Mouse (Mus musculus): ENCODE measurements around the gene Iqch.
A peak's percentile ranks its signal among the peaks of the same experiment; 100 is the strongest.

Gene Iqch

GRCm38 (mm10) chr9:63602043-63602939 is at the start of gene Iqch, which contains the start of gene Aagab:
TSS of gene Iqch (minus strand) at chr9:63602493.
TSS of gene Aagab (plus strand) at chr9:63602660.
- DNase-seq (ENCODE audit: low spot score): peak; percentile 93

GRCm38 (mm10) chr9:63651594-63651993 is 49.3 kb upstream of the Iqch start:
- no peak for DNase-seq (ENCODE audit: low spot score)

GRCm38 (mm10) chr9:63650905-63651304 is 48.6 kb upstream of the Iqch start:
- DNase-seq (ENCODE audit: low spot score): no peak

GRCm38 (mm10) chr9:63649841-63650545 is 47.7 kb upstream of the Iqch start:
- DNase-seq (ENCODE audit: low spot score): no peak

GRCm38 (mm10) chr9:63648520-63648918 is 46.2 kb upstream of the Iqch start:
- no peak for DNase-seq (ENCODE audit: low spot score)

DNA sequence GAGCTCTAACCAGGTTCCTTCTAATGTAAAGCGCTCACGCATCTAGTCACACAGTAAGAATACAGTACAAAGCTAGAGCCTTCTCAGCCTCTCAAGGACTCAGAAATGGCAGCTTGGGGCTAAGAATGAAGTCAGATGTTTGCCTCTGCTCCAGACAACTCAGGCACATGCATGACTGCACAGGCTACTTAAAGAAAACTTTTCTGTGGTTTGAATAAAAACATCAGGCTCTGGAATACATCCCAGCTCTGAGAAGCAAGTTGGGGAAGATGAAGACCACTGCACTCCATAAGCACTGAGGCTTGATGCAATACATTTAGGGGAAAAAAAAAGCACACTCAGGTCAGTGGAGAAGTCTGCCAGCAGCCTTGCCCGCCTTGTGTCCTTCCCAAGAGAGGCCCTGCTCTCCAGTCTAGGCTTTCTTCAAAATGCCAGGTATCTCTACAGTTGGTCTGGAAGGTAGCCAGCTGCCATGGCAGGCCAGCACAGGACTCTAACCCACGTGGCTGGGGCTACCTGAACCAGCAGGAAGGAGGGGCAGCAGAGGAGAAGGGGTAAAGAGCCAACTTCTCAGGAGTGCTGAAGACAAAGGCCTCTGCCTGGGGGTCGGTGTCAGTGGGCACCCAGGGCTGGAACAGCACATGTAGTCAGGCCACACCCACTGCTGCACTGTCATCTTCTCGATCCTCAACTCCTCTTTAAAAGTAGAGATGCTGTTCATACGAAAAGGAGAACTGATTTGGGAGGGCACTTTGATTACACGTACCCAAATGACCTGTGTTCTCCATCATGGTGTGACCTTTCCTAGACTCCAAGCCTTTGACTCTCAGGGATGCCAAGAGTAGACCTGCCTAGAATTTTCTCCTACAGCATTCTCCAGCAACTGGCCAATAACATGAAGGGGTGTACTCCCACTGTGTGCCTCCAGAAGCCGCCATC is 45.6 kb upstream of the Iqch start:
- no peak for DNase-seq (ENCODE audit: low spot score)

DNA sequence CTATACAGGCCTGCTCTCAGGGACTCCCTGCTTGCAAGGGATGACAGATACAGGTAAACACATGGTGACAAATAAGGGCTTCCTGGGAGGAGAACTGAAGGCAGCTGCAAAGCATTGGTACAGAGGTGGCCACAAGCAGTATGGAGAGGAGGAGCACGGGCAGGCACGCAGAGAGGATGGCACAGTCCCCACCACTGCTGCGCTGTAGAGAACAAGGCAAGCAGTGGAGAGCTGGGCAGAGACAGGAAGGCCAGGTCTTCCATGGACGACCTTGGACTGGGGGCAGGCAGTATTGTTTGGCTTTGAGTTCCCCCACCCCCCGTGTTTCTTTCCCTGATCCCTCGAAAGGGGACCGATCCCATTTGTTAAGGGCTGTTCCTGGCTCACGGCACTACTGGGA is 42.8 kb upstream of the Iqch start:
- no peak for DNase-seq (ENCODE audit: low spot score)

DNA sequence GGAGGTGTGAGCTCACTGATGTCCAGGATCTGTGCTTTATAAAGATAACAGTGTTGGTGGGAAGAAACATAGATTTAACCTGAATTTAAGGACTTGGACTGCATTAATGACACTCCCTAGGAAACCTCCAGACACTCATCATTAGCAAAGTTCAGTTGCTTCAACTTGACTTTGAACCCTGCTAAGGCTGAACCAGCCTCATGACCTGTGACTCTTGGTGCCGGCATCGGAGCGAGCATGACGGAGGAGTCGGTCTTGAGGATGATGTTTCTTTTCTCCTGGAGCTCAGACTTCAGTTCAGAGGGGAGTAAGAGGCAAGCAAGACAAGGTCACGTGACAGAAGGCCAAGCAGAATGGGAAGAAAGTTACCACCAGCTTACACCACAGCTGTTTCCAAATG is 41.7 kb upstream of the Iqch start:
- no peak for DNase-seq (ENCODE audit: low spot score)

DNA sequence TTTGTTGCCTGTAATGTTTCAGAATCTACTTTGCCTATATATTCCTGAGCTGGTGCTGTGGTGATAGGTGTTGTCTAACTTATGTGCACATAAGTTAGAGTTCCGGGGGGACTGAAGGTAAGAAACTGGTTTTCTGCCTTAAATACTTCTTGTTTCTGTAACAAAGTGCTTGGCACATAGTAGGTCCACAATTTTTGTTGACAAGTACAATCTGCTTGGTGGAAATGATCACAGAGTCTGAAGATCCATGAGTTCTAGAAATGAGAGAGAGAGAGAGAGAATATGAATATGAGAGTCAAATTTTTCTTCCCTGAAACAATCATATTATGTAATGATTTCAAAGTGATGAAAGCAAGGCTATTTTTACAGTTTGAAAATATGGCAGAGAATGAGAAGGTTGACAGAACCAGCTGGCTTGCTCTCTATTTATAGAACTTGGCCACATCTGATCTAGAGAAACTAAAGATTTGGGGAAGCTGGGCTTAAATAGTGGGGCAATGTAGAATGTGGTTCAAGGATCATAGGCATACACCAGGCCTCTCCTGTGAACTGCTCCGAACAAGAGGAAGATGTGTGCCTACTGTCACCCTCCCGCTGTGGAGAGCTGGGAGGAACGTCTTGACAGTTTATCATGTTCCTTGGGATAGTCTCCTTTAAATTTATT is 39.8 kb upstream of the Iqch start:
- no peak for DNase-seq (ENCODE audit: low spot score)

DNA sequence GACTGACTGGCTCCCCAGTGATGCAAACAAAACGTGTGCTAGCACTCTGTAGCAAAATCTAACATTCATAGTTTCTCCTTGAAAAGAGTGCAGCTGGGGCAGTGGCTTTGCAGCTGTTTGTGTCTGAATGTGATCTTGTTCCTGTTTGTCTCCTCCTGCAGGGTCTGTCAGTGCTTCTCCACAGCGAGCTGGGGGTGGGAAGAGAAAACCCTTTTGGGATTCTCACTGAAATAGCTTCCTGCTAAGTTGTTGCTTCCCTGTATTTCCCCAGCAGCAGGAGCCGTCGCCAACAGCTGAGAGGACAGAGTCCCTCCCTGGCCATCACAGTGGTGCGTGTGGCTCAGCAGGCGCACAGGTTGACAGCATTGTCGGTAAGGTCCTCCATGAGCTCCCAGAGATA is 33.8 kb upstream of the Iqch start:
- no peak for DNase-seq (ENCODE audit: low spot score)

GRCm38 (mm10) chr9:63633334-63633733 is 31.0 kb upstream of the Iqch start:
- no peak for DNase-seq (ENCODE audit: low spot score)

DNA sequence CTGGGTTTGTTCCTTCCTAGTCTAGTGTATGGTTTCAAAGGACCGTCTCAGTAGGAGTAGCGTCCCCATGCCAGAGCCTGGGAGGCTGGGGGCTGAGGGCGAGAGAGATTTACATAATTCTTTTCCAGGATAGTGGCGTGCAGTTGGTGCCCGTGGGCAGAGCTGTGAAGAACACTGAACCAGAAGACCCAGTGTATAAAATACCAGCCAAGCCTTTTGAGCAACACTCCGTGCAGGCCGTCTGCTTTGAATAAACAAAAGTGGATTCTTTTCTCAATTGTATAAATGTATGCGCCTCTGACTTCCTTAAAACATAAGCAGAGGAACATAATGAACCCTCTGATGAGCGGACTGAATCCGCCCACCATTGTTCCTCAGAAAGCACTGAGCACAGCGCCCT is 30.6 kb upstream of the Iqch start:
- DNase-seq (ENCODE audit: low spot score): peak; percentile 54

GRCm38 (mm10) chr9:63632045-63632444 is 29.8 kb upstream of the Iqch start:
- DNase-seq (ENCODE audit: low spot score): no peak

GRCm38 (mm10) chr9:63625090-63625756 is 22.9 kb upstream of the Iqch start:
- no peak for DNase-seq (ENCODE audit: low spot score)

- DNase-seq (ENCODE audit: low spot score): no peak
These were observed 21.7 kb upstream of the Iqch start for GRCm38 (mm10) chr9:63623895-63624569.

DNA sequence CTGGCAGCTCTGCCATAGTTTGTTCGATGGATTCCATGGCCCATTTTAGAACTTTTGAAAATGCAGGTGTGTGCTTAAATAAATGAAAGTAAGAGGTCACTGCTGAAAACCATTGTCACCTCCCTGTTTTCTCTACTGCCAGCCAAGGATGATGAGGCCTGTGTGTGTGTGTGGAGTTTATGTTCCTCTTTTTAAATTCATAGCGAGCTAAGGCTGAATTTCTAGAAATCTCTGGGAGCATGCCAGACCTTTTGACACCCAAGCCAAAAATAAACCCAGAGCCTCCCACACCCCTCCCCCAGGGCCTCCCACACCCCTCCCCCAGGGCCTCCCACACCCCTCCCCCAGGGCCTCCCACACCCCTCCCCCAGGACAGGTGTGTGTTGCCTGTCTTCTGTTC is 15.7 kb upstream of the Iqch start:
- no peak for DNase-seq (ENCODE audit: low spot score)

GRCm38 (mm10) chr9:63614018-63614985 is 12.0 kb upstream of the Iqch start:
- DNase-seq (ENCODE audit: low spot score): no peak

DNA sequence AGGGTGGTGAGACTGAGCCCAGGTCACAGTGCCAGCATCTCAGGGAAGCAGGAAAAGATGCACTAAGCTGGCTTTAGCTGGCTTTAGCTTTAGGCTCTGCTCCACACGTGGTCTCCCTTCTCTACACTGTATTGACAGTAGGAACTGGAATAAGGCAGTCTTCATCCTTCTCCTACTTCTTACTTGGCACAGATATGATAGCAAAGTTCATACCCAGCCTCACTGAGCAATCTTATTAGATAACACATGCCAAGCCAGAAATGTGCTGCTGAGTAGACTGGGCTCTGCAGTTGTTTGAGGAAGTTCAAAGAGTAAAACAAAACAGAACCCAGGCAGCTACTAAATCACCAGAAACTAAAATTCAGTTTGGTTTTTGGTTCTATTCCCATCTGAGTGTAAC is 11.3 kb upstream of the Iqch start:
- DNase-seq (ENCODE audit: low spot score): no peak
